Mouse (Mus musculus) heart, embryonic 11.5 days (tissue): Measurements from ENCODE around the gene Dzank1. TPM values are rescaled to one million over a fixed set of nuclear protein-coding genes. Genes with fewer than 3 reads are reported as not detected.

ENCODE experiments used
- ATAC-seq: fragments of 200-750 bp; cut with Nextera tagmentation; replicated peaks from 2 replicates; pipeline ENCODE4 v1.8.0; 2017; ENCODE audit warnings: moderate library complexity; ENCODE audit not compliant: insufficient number of reproducible peaks, low FRiP score, low TSS enrichment
- H3K27ac ChIP-seq: fragments of 300-500 bp; sonication (generic); 2 replicates; pipeline ENCODE4 v1.5.1; 2014; ENCODE audit warnings: mild to moderate bottlenecking, low read depth, low read length
- H3K27me3 ChIP-seq: fragments of 300-500 bp; sonication (generic); 2 replicates; pipeline ENCODE4 v1.6.1; 2014; ENCODE audit warnings: mild to moderate bottlenecking, low read length, mixed read lengths; ENCODE audit not compliant: control insufficient read depth, insufficient read depth
- H3K36me3 ChIP-seq: fragments of 300-500 bp; sonication (generic); 2 replicates; pipeline ENCODE4 v1.6.1; 2014; ENCODE audit warnings: mild to moderate bottlenecking, low read length, moderate library complexity, mixed read lengths; ENCODE audit not compliant: control insufficient read depth, insufficient read depth
- H3K4me1 ChIP-seq: fragments of 300-500 bp; sonication (generic); 2 replicates; pipeline ENCODE4 v1.6.1; 2014; ENCODE audit warnings: low read length; ENCODE audit not compliant: control insufficient read depth, insufficient read depth
- H3K4me2 ChIP-seq: fragments of 300-500 bp; sonication (generic); 2 replicates; pipeline ENCODE4 v1.6.1; 2014; ENCODE audit warnings: mild to moderate bottlenecking, moderate library complexity
- H3K4me3 ChIP-seq: fragments of 300-500 bp; sonication (generic); 2 replicates; pipeline ENCODE4 v1.5.1; 2014; ENCODE audit warnings: low read depth, low read length
- H3K9ac ChIP-seq: fragments of 300-500 bp; sonication (generic); 2 replicates; pipeline ENCODE4 v1.6.1; 2014; ENCODE audit warnings: mild to moderate bottlenecking, low read depth, low read length, moderate library complexity
- H3K9me3 ChIP-seq: fragments of 300-500 bp; sonication (generic); replicated peaks from 2 replicates; pipeline ENCODE4 v1.6.1; 2016; ENCODE audit warnings: low read length; ENCODE audit not compliant: control insufficient read depth
- WGBS: fragments of 180-500 bp; shearing (Covaris S2); extraction: QIAGEN DNeasy Blood & Tissue Kit; methylation state at CpG from one replicate; pipeline ENCODE4 v1.1.7; 2014; ENCODE audit not compliant: insufficient replicate concordance; 5-methylcytosine and 5-hydroxymethylcytosine counted together
- polyA plus RNA-seq: library from polyadenylated mRNA; unstranded; fragments of >200 nt; fragmentation: Nextera tagmentation; extraction: Ambion mirVana; gene quantifications from 2 replicates; pipeline ENCODE4 v1.2.1, GENCODE M21; 2014

Dzank1 gene
- polyA plus RNA-seq, 1 experiment from 2014 or later: 0.63 TPM

DNA sequence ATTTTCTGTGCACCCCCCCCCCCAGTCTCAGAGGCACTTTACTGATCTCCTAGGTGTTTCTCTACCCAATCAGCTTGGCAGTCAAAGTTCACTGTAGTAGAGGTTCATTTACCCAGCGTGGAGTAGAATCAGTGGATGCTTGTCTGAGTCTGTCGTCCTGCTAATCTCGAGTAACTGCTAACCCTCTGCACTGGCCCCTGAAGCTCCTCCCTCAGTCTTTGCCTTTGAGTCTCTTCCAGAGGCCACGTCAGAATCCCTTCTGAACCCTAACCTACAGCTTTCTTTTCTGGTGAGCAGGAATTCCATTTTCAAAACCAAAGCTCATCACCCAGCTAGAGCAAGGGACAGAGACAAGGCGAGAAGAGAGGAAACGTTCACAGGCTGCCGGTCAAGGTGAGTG lies 63.0 kb downstream of the Dzank1 start:
- H3K27me3 ChIP-seq: no peaks in the 10 kb centered on the region
- H3K4me3 ChIP-seq: no peak overlapping the region
- H3K27ac ChIP-seq: no peak overlapping the region
- no peaks in the 10 kb centered on the region for H3K4me1 ChIP-seq
- no peak overlapping the region for H3K4me2 ChIP-seq
- no peak overlapping the region for H3K9ac ChIP-seq
- ATAC-seq: no peak
- H3K36me3 ChIP-seq: no peaks in the 10 kb centered on the region
- WGBS: 56% methylated on average over 7 of the region's 7 CpGs
- no peaks in the 10 kb centered on the region for H3K9me3 ChIP-seq

DNA sequence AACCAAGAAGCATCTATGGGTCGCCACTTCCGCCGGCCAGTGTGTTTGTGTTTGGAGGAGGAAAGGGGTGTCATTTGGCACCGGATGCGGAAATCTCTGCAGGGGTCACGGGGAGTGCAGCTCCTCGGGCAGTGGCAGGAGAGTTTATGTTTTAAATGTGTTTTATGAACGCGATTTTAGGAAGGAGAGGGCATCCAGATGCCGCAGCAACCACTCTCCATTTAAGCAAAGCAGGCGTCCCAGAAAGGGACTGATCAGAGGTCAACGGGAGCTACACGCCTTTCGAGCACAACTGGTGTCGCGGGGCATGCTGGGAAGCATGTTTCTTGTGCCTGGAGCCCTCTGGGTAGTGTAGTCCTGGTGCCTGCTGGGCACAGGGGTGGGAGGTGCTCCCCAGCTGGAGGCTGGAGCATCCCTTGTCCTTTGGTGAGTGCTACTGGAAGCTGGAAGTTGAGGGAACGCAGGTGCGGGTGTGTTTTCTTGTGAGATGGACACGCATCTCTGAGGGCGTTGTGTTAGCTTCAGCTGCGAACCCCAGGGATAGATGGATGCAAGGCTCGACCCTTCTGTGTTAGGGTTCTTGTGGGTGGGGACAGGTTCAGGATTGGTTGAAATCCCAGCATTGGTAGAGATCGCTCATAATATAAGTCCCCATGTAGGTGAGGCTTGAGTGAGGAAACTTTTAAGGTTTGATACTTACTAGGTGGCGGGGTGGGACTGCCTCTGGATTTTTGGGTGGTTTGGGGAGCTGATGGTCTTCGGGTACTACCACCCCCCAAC lies 68.0 kb downstream of the Dzank1 start:
- H3K9me3 ChIP-seq: no peaks in the 10 kb centered on the region
- no peak overlapping the region for H3K27ac ChIP-seq
- peak overlapping the region; percentile 69 for H3K9ac ChIP-seq

DNA sequence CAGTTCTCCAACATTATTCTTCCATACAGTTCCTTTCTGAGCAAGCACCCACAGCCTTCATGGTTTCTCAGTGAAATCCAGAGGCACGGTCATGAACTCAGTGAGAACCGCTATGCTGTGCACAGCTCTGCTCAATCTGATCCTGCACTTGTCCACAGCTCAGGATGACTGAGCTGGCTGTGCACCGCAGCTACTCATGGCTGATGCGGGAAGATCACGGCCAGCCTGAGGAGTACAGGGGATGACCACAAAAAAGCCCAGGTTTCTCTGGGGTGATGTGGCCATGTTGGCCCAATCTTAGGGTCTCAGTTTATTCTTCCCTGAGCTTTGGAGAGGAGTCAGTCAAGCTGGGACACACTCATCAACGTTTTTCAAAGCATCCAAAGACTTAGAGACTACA lies 68.9 kb downstream of the Dzank1 start:
- Histone ChIP-seq H3K27ac (no peak overlapping the region), H3K4me2 (peak overlapping the region; percentile 72), H3K36me3 (no peaks in the 10 kb centered on the region), H3K9me3 (no peaks in the 10 kb centered on the region), H3K4me1 (no peaks in the 10 kb centered on the region), H3K9ac (no peak overlapping the region), H3K4me3 (peak overlapping the region; percentile 51; the same call in 1 of the 2 replicates), H3K27me3 (0 out of 2 replicates have a peak, but pooled peaks cover 4% of the 10 kb centered on the region)
- no peak for ATAC-seq
- 68% methylated on average over 6 of the region's 6 CpGs for WGBS

More for the DNA sequence above, 68.0 kb downstream of the Dzank1 start:
- H3K4me2 ChIP-seq: peak overlapping the region; percentile 72
- 0 out of 2 replicates have a peak, but pooled peaks cover 4% of the 10 kb centered on the region for H3K27me3 ChIP-seq
- H3K4me3 ChIP-seq: peak overlapping the region; percentile 51
- no peaks in the 10 kb centered on the region for H3K4me1 ChIP-seq
- peak; percentile 93 for ATAC-seq
- WGBS: 8% methylated on average over 25 of the region's 25 CpGs
- no peaks in the 10 kb centered on the region for H3K36me3 ChIP-seq

DNA sequence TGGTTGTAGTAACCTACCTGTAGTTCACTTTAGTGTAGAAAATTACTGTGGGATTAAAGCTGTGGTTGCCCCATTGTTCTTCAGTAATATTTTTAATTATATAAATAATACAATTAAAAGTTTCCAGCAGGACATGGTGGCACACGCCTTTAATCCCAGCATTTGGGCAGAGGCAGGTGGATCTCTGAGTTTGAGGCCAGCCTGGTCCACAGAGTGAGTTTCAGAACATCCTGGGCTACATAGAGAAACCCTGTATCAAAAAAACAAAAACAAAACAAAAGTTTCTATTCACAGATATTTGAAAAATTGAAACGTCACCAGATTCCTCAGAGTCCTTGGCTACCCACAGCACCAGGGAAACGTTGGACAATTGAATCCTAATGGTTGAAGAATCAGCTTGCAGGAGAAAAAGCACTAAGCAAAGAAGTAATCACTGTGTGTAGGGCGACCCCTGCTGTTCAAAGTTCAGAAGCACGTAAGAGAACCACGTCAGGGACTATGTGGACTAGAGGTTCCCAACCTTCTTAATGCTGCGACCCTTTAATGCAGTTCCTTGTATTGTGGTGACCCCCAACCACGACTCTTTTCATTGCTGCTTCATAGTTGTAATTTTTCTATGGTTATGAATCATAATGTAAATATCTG lies 74.7 kb downstream of the Dzank1 start:
- no peak overlapping the region for H3K27ac ChIP-seq
- 15% methylated on average over 8 of the region's 8 CpGs for WGBS
- peaks cover 4% of the 10 kb centered on the region; the same call in 1 of the 2 replicates for H3K27me3 ChIP-seq
- H3K4me3 ChIP-seq: no peak overlapping the region
- H3K9ac ChIP-seq: no peak overlapping the region
- H3K4me2 ChIP-seq: no peak overlapping the region
- no peaks in the 10 kb centered on the region for H3K4me1 ChIP-seq
- H3K36me3 ChIP-seq: no peaks in the 10 kb centered on the region
- no peaks in the 10 kb centered on the region for H3K9me3 ChIP-seq
- no peak; the same call in 1 of the 2 replicates for ATAC-seq

DNA sequence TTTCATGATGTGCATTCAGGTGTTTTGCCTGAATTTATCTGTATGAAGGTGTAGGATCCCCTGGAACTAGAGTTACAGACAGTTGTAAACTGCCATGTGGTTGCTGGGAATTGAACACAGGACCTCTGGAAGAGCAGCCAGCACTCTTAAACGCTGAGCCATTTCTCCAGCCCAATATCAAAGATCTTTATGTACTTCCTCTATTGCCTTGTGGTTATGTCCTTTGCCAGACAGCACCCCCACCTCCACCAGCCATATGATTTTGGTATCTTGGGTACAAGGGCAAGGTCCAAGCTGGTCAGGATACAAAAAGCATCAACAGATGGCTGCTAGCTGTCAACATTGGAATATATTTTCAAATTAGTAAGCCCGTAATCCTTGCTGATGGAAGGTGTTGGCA lies 76.8 kb downstream of the Dzank1 start:
- H3K4me2 ChIP-seq: no peak overlapping the region
- no peak overlapping the region for H3K27ac ChIP-seq
- H3K9me3 ChIP-seq: no peaks in the 10 kb centered on the region
- no peak for ATAC-seq
- 60% methylated on average over 2 of the region's 2 CpGs for WGBS
- no peak overlapping the region for H3K9ac ChIP-seq
- no peaks in the 10 kb centered on the region for H3K36me3 ChIP-seq
- no peaks in the 10 kb centered on the region; the same call in 1 of the 2 replicates for H3K27me3 ChIP-seq
- no peaks in the 10 kb centered on the region for H3K4me1 ChIP-seq
- H3K4me3 ChIP-seq: no peak overlapping the region

DNA sequence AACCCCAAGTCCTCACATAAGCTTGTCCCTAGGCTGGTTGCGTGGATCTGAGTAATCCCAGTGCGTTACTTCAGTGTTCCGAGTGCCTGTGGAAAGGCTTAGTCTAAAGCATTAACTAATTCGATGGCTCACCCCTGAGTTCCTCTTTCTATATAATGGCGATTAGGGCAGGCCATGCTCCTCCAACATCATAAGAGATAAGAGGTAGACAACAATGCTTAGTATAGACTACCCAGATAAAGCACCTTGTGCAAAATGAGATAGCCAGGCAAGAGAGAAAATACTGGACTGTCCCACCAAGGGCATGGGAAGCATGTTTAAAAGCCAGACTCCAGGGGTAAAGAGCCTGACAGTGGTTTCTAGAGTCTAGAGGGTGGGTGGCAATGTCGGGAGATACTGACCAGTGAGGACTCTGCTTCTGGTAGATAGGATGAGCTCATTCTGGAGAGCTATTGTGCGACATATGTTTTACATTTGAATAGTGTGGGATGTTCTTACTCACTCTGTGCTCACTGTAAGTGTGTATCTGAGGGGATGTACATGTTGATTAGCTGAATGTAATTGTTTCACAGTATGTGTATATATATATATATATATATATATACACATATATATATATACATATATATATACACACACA lies 80.7 kb downstream of the Dzank1 start:
- no peak for ATAC-seq
- Histone ChIP-seq H3K9ac (no peak overlapping the region), H3K4me3 (no peak overlapping the region), H3K4me1 (no peaks in the 10 kb centered on the region), H3K27me3 (no peaks in the 10 kb centered on the region; the same call in 1 of the 2 replicates), H3K4me2 (no peak overlapping the region), H3K36me3 (no peaks in the 10 kb centered on the region), H3K27ac (no peak overlapping the region), H3K9me3 (no peaks in the 10 kb centered on the region)
- WGBS: 70% methylated on average over 7 of the region's 7 CpGs

DNA sequence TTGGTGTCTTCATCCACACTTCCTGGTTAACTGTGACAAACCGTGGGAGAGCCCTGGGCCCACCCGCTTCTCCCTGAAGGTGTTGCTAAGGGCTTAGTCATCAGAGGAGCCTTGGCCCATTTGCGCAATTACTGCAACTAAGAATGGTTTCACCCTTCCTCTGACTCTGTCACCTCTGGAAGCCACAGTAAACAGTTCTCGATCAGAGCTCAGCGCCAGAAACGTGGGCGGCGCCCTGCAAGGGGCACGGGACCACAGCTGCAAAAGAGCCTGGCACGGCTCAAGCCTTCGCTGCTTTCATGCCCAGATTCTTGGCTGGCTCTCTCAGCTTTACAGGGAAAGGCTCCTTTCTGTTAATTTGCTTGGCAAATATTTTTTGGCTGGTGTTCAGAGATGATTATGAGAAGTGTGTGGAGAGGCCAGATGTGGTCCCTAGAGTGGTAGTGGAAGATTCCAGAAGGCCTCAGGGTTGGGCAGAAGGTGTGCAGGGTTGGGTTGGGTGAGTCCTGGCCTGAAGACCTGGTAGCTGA lies 85.8 kb downstream of the Dzank1 start:
- H3K4me3 ChIP-seq: no peak overlapping the region
- H3K27ac ChIP-seq: no peak overlapping the region
- no peaks in the 10 kb centered on the region for H3K36me3 ChIP-seq
- H3K4me2 ChIP-seq: no peak overlapping the region
- no peaks in the 10 kb centered on the region for H3K27me3 ChIP-seq
- no peak overlapping the region for H3K9ac ChIP-seq
- H3K9me3 ChIP-seq: no peaks in the 10 kb centered on the region
- no peak for ATAC-seq
- WGBS: 82% methylated on average over 11 of the region's 11 CpGs
- no peaks in the 10 kb centered on the region for H3K4me1 ChIP-seq

DNA sequence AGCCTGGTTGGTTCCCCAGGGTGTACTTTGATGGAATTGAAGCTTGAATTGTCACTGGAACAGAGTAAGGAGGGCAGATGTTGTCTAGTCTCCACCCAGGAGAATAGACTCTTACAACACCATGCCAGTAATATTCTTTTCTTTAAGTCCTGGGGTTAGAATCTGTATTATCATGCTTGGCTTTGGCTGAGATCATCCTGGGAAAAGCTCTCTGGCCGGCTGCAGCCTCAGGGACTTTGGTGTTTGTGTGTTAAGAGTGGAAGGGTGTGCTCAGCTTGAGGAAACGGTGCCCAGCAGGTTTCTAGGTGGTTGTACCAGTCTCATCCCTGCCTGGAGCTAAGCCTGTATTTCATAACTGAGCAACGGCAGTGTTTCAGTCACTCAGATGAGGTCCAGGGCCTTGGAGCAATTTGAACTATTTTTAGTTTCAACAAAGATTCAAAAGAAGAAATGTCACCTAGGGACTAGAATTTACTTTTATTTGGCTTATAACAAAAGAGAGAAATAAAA lies 88.0 kb downstream of the Dzank1 start:
- H3K9me3 ChIP-seq: no peaks in the 10 kb centered on the region
- no peaks in the 10 kb centered on the region for H3K4me1 ChIP-seq
- no peak overlapping the region for H3K4me2 ChIP-seq
- H3K36me3 ChIP-seq: no peaks in the 10 kb centered on the region
- WGBS: 73% methylated on average over 3 of the region's 3 CpGs
- no peak overlapping the region for H3K4me3 ChIP-seq
- H3K27me3 ChIP-seq: no peaks in the 10 kb centered on the region
- no peak for ATAC-seq
- no peak overlapping the region for H3K9ac ChIP-seq
- no peak overlapping the region for H3K27ac ChIP-seq
